Mouse (Mus musculus) midbrain, embryonic 12.5 days (tissue): Measurements from ENCODE around the gene Golgb1. TPM values are rescaled to one million over a fixed set of nuclear protein-coding genes. Genes with fewer than 3 reads are reported as not detected.

Experiments
- ATAC-seq: fragments of 200-750 bp; cut with Nextera tagmentation; 2 replicates; pipeline ENCODE4 v1.8.0; 2017; ENCODE audit warnings: low read depth, moderate TSS enrichment, moderate library complexity; ENCODE audit not compliant: low FRiP score
- H3K27ac ChIP-seq: fragments of 300-500 bp; sonication (generic); replicated peaks from 2 replicates; pipeline ENCODE4 v1.5.1; 2016; ENCODE audit warnings: mild to moderate bottlenecking
- H3K27me3 ChIP-seq: fragments of 300-500 bp; sonication (generic); 2 replicates; pipeline ENCODE4 v1.6.1; 2016; ENCODE audit warnings: mild to moderate bottlenecking
- H3K36me3 ChIP-seq: fragments of 300-500 bp; sonication (generic); 2 replicates; pipeline ENCODE4 v1.6.1; 2016
- H3K4me1 ChIP-seq: fragments of 300-500 bp; sonication (generic); 2 replicates; pipeline ENCODE4 v1.6.1; 2016
- H3K4me2 ChIP-seq: fragments of 300-500 bp; sonication (generic); replicated peaks from 2 replicates; pipeline ENCODE4 v1.6.1; 2016; ENCODE audit warnings: mild to moderate bottlenecking, moderate library complexity
- H3K4me3 ChIP-seq: fragments of 300-500 bp; sonication (generic); 2 replicates; pipeline ENCODE4 v1.5.1; 2016; ENCODE audit warnings: mild to moderate bottlenecking
- H3K9ac ChIP-seq: fragments of 300-500 bp; sonication (generic); replicated peaks from 2 replicates; pipeline ENCODE4 v1.6.1; 2016; ENCODE audit warnings: mild to moderate bottlenecking, moderate library complexity
- H3K9me3 ChIP-seq: fragments of 300-500 bp; sonication (generic); 2 replicates; pipeline ENCODE4 v1.6.1; 2016; ENCODE audit warnings: mild to moderate bottlenecking
- WGBS: fragments of 180-500 bp; shearing (Covaris S2); methylation state at CpG from one replicate; pipeline ENCODE4 v1.1.7; 2016; 5-methylcytosine and 5-hydroxymethylcytosine counted together
- polyA plus RNA-seq: library from polyadenylated mRNA; unstranded; fragments of >200 nt; fragmentation: Nextera tagmentation; extraction: Ambion mirVana; gene quantifications from 2 replicates; pipeline ENCODE4 v1.2.1, GENCODE M21; 2016

Gene Golgb1
- polyA plus RNA-seq, 1 experiment from 2014 or later: 94.9 TPM

GRCm38 (mm10) chr16:36949614-36950336, 74.8 kb downstream of the Golgb1 start:
- Histone ChIP-seq H3K4me1 (peaks cover 8% of the 10 kb centered on the region), H3K4me3 (no peak overlapping the region), H3K9me3 (no peaks in the 10 kb centered on the region), H3K9ac (no peak overlapping the region), H3K4me2 (no peak overlapping the region), H3K27ac (no peak overlapping the region), H3K36me3 (no peaks in the 10 kb centered on the region), H3K27me3 (no peaks in the 10 kb centered on the region)
- 71% methylated on average over 8 of the region's 8 CpGs for WGBS
- ATAC-seq: no peak

GRCm38 (mm10) chr16:36951029-36951428, 76.1 kb downstream of the Golgb1 start:
- Histone ChIP-seq H3K27me3 (no peaks in the 10 kb centered on the region), H3K9me3 (no peaks in the 10 kb centered on the region), H3K4me1 (peaks cover 3% of the 10 kb centered on the region; the same call in 1 of the 2 replicates), H3K36me3 (no peaks in the 10 kb centered on the region), H3K4me2 (no peak overlapping the region), H3K9ac (no peak overlapping the region), H3K27ac (no peak overlapping the region), H3K4me3 (no peak overlapping the region)
- ATAC-seq: no peak
- 37% methylated on average over 4 of the region's 4 CpGs for WGBS

- H3K27me3 ChIP-seq: no peaks in the 10 kb centered on the region
- no peak overlapping the region for H3K9ac ChIP-seq
- H3K4me2 ChIP-seq: no peak overlapping the region
- H3K36me3 ChIP-seq: no peaks in the 10 kb centered on the region
- no peak for ATAC-seq
- no peak overlapping the region for H3K4me3 ChIP-seq
- no peaks in the 10 kb centered on the region for H3K9me3 ChIP-seq
- H3K27ac ChIP-seq: no peak overlapping the region
- 5% methylated on average over 11 of the region's 11 CpGs for whole genome bisulfite sequencing
- no peaks in the 10 kb centered on the region; the same call in 1 of the 2 replicates for H3K4me1 ChIP-seq
Observed at GRCm38 (mm10) chr16:36955106-36955505, 80.2 kb downstream of the Golgb1 start.

- Histone ChIP-seq H3K9ac (no peak overlapping the region), H3K36me3 (no peaks in the 10 kb centered on the region), H3K9me3 (no peaks in the 10 kb centered on the region), H3K4me1 (no peaks in the 10 kb centered on the region), H3K4me3 (no peak overlapping the region), H3K27me3 (no peaks in the 10 kb centered on the region), H3K27ac (no peak overlapping the region), H3K4me2 (no peak overlapping the region)
- WGBS: 85% methylated on average over 4 of the region's 4 CpGs
- ATAC-seq: no peak
Observed at GRCm38 (mm10) chr16:36963415-36963814, 88.5 kb downstream of the Golgb1 start.

- no peaks in the 10 kb centered on the region for H3K9me3 ChIP-seq
- H3K27ac ChIP-seq: no peak overlapping the region
- no peak overlapping the region for H3K9ac ChIP-seq
- H3K4me1 ChIP-seq: no peaks in the 10 kb centered on the region
- H3K27me3 ChIP-seq: no peaks in the 10 kb centered on the region
- no peak for ATAC-seq
- 87% methylated on average over 2 of the region's 2 CpGs for WGBS
- no peak overlapping the region for H3K4me2 ChIP-seq
- H3K4me3 ChIP-seq: no peak overlapping the region
- no peaks in the 10 kb centered on the region for H3K36me3 ChIP-seq
Observed at GRCm38 (mm10) chr16:36979127-36979526, 104.2 kb downstream of the Golgb1 start.

Other genes starting within 250 kb of the Golgb1 start
- 1.2 and 1.7 TPM in 2 replicates for gene Cd86, start 209.1 kb upstream of the Golgb1 start, polyA plus RNA-seq
- not detected in 2 replicates for gene Ildr1, start 181.2 kb upstream of the Golgb1 start, polyA plus RNA-seq
- 1.2 and 2.9 TPM in 2 replicates for gene Slc15a2, start 90.2 kb upstream of the Golgb1 start, polyA plus RNA-seq
- gene Iqcb1, start 46.8 kb upstream of the Golgb1 start, polyA plus RNA-seq: 67.8 and 69.7 TPM in 2 replicates
- 0.70 and 0.76 TPM in 2 replicates for gene Eaf2, start 137 bp upstream of the Golgb1 start, polyA plus RNA-seq
- gene Hcls1, start 59.8 kb downstream of the Golgb1 start, polyA plus RNA-seq: 2.6 and 3.5 TPM in 2 replicates
- gene Fbxo40, start 115.3 kb downstream of the Golgb1 start, polyA plus RNA-seq: not detected in 2 replicates
- gene Polq, start 136.6 kb downstream of the Golgb1 start, polyA plus RNA-seq: 10.3 and 11.1 TPM in 2 replicates